Mouse (Mus musculus) ovary, postnatal 36 days (tissue): ENCODE measurements around the gene Rbbp6.

Experiments
- DNase-seq: peaks from one replicate; pipeline ENCODE4 v3.0.0; 2022; ENCODE audit warnings: low spot score, mixed read lengths

Gene Rbbp6

DNA sequence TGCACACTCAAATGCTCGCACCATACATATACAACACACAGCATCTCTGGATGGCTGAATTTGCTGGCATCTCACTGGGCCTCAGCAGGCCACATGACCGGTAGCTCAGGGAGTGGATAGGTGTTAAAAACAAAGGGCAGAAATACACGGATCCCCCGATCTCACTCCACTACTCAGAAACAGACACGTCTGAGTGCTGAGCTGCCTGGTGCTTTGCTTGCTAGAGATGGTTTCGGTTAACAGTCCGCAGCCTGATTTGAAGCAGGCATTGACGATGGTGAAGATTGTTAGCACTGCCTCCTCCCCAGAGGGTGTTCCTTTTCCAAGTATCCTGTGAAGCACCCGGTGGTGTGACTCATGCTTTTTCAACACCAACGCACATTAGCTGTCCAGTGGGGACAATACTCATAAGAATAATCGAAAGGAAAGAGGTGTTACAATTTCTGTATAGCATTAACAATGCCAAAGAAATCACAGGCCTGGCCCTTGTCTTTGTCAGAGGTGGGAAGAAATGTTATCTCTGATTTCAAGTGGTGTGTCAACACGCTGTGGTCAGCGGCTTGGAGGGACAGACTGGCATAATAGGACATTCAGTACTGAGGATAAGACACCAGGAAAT is 81.1 kb downstream of the Rbbp6 start:
- DNase-seq, result no peak
